Mouse (Mus musculus) granulocyte monocyte progenitor cell, adult 5-6 weeks (primary cell): ENCODE measurements around the gene Sectm1a. TPM values are rescaled to one million over a fixed set of nuclear protein-coding genes. Genes with fewer than 3 reads are reported as not detected.
"Not testable (repeated sequence)": the region's sequence is repeated elsewhere in the genome, so short reads cannot be mapped to it uniquely, and the experiment has no call there.

Experiments
- ATAC-seq: replicated peaks from 2 replicates; pipeline ENCODE4 v1.8.0; 2016; ENCODE audit warnings: mild to moderate bottlenecking, moderate TSS enrichment, inconsistent platforms; ENCODE audit not compliant: poor library complexity, severe bottlenecking
- total RNA-seq, 2 experiments: library from RNA; stranded (forward) in 1 of 2; stranded (reverse) in 1 of 2; fragments of 200-712, 200-1000 nt in 1 of 2; fragments of >200 nt in 1 of 2; fragmentation: Nextera tagmentation in 1 of 2; gene quantifications; 2 replicates each; pipeline ENCODE4 v1.2.3; 2014 to 2017

The Sectm1a gene
- total RNA-seq (2014; fragmentation: Nextera tagmentation) (not detected in 2 replicates), total RNA-seq (2017) (not detected in 2 replicates)

DNA sequence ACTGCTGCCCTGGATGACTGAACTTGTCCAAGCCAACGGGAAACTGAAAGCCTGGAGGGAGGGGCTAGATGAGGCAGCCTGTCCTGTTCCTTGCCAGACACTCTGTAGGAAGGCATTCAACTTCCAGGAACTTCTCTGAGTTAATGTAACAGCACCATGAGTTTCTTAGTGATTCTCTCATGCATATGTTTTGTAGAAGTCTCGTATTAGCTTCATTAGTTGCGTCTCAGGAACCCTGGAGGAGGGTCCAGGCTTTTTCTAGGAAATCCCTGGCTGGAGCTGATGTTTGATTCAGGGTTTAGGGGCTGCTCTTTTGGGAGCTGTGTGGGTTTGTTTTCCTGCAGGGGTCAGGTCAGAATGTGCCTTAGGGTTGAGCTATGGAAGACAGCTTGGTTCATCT, at the start of gene Sectm1a:
Gene Sectm1a (minus strand): TSS at position 101 of the 400 bp plus-strand sequence.
- ATAC-seq: no peak

DNA sequence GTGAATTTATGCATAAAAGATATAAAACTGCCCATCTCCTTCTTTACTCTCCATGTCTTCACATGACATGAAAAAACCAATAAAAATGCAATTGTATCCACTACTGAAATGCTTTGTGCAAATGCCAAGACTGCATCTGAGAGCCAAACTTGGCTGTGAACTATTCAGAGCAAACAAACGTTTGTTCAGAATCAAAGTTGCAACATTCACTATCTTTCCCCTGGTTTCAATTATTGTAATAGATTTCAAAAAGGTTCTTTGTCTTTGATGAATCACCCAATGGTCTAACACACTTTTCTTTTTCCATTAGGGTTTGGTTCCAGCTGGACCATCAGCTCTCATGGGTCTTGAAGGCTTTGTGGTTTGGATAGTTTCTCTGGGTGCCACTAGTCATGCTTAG, 48.6 kb upstream of the Sectm1a start:
- no peak for ATAC-seq

DNA sequence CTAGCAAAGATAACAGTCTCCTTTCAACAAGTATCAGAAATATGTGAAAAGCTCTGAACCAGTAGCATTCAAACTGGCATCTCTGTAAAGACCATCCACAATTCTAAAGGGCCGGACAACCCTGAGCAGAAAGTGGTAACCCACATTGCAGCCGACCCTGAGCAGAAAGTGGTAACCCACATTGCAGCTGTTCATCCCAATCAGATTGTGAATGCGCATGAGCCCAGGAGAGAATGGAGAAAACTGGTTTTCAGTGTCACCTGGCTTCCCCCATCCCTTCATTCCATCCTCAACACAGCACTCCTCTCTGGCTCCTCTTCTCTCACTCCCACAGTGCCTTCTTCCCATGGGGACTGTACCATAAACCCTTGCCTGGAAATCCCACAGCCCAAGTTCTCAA, 46.4 kb upstream of the Sectm1a start:
- ATAC-seq: no peak

DNA sequence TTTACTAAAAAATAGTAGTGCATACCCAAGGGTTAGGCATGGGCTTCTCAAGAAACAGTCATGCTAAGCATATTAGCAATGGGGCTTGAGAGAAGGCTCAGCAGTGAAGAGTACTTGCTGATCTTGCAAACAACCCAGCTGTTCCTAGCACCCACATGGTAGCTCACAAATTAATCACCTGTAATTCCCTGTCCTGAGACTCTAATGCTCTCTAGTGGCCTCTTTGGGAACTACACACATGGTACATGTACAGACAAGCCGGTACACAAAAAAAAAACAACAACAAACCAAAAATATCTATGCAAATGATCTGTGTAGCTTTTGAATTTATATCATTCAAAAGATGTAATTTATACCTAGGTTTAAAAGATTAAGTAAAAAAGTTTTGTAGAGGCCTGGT, 45.4 kb upstream of the Sectm1a start:
- no peak; the same call in 1 of the 2 replicates for ATAC-seq

DNA sequence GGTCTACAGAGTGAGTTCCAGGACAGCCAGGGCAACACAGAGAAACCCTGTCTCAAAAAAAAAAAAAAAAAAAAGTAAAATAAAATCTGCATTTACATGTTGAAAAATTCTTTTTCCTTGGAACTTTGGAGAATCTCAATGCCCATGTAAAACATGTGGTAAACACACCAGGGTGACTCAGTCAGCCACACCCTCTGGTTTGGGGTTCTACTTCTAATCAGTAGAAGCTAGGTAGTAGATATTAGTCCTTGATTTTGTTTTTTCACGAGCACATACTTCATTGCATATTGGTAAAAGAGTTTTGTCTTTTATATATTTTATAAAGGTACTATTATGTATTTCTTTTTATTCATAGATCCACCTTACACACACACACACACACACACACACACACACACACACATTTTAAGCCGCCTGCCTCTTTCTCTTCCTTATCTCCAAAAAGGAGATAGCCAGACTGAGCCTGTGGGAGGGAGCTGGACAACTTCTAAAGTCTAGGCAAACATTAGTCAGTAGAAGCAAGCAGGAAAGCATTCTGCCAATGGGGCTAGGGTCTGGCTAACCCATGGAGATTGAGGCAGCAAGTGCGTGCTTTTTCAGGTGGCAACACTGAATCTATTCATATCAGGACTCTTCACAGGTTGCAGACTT, 44.6 kb upstream of the Sectm1a start:
- no peak for ATAC-seq

DNA sequence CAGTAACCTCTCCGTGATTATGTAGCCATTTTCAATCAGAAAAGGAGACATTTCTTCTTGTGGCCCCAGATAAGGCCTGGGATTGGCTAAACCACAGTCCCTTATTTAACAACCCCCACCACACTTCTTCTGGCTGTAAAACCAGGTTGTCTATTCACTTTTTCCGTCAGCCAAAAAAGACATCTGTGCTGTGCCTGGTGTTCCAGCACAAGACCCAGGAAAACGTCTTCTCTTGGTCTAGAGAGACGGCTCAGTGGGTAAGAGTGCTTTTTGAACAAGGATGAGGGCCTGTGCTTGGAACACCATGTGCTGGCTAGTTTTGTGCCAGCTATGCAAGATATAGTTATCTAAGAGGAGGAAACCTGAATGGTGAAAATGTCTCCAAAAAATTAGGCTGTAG, 42.4 kb upstream of the Sectm1a start:
- ATAC-seq: no peak

DNA sequence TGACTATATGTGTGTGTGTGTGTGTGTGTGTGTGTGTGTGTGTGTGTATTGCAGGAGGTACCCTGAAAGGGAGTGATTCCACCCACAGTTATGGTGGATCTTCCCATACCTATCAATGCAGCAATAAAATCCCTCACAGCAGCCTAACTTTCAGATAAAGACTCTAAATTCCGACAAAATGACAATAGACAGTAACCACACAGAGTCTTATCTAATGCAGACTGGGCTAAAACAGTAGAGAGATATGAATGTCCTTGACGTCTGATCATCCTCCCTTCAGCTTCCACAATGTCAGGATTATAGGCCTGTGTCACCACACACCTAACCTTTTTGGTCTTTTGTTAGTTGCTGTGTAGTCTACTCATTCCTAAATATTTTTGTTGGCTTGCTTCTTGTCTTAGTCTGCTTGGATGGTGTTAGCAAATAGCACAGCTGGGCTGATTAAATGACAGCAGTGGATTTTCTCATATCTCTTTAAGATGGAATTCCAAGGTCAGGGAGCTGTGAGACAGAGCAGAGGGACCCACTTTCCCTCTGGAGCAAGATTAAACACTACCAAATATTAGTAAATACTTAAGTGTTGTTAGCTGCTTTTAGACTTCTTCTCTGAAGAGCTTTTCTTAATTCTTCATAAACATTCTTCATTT, 41.1 kb upstream of the Sectm1a start:
- no peak for ATAC-seq

DNA sequence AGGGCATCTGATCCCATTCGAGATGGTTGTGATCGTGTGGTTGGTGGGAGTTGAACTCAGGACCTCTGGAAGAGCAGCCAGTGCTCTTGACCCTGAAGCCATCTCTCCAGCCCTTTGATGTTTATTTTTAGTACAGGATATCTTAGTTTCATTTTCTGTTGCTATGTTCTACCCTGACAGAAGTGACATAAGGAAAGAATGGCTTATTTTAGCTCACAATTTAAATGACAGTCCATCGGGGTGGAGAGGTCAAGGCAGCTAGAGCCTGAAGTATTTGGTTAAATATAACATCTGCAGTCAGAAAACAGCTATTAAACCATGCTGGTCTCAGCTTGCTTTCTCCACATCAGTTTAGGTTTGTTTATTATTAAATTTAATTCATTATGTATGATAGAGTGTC, 40.1 kb upstream of the Sectm1a start:
- ATAC-seq: no peak

DNA sequence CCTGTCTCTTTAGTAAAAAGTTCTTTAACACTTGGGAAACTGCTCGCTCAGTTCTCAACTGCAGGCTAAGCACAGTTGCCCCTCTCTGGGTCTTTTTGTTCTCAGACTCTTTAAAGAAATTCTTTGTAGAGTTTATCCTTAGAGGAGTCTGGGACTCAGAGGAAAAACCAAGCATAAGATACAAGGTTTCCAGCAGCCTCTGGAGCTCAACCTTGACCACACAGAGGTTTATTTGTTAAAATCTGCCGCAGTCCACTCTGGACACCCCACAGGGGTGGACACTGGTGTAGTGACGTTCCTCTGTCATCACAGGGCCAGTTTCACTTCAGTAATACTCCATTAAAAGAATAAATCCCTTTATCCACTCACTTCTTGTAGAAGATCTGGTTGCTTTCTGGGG, 37.6 kb upstream of the Sectm1a start, which contains the start of gene Tex19.2:
Gene Tex19.2 (minus strand): TSS at position 101 of the 400 bp plus-strand sequence.
- no peak for ATAC-seq

DNA sequence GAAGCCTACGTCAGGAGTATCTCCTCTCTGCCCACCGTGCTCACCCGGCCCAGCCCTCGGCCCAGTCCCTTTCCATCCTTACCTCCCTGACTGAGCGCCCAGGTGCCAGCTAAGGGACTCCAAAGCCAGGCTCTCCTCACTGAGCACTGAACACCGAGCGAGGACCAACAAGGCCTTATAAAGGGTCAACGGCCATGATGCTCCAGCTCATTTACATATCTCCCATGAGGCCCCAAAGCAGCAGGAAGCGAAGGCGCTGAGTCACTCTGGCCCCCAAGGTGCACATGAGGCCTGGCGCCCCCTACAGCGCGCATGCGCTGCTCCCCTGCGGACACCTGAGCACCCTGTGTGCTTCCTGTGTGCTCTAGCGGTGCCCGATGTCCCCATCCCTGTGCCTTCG, 37.1 kb upstream of the Sectm1a start:
- ATAC-seq: no peak

DNA sequence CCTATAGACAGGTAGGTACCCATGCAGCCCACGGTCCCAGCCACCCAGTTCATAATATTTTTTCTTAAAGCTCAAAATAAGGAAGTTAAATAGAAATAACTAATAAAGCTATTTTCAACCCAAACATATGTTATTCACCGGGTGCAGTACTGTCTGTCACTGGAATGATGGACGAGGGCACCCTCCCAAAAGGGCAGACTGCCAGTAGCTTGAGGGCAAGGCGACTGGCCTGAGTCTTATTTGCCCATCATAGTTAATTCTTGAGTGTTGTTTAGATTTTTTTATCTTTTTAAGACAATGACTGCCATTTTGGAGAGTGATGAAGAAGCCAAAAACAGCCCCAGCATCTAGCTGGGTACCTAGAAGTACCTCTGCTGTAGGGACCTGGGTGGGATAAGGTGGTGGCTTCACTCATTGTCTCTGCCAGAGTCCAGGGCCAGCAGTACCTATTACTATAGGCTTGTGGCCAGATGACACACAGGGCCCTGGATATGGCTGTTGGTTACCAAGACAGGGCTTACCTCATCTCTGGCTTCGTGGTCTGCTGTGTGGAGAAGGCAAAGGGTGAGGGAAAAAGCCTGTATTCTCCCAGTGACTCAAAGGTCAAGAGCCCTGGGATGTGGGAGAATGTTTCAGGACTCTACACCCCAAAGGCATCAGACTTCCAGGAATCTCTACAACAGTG, 31.2 kb upstream of the Sectm1a start:
- ATAC-seq: no peak

DNA sequence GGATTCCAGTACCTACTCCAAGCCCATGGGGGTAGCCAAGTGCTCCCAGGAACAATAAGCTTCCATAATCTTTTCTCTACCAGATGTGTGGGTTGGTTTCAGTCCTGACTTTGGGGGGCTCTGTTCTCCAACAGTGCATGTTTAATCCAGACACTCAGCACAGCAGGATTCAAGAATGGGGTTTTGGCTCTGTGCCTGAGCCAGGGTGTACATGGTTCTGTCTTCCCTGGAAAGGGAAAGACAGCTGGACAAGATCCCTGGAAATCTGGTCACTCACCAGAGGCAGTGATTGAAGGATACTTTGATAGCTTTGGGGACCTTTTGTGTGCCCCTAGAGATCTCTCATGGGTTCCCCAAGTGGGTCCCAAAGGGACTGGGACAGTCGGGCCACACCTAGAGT, 30.6 kb upstream of the Sectm1a start:
- ATAC-seq: no peak

DNA sequence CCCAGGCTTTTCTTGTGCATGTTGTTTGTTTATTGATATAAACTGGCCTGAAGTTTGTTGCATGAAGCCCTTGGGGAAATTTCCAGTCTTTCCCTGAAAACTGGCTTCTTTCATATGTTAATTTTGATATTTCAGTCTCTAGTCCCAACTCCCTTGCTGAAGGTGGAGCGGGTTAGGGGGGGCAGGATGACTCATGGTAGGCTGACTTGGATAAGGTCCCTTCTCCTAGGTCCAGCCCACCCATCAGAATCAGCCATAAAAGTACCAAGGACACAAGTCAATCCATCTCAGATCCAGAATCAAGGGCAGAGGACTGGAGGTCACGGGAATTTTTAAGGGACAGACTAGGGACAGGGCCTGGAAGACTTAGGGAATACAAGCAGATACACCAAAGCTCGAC, 30.0 kb upstream of the Sectm1a start:
- ATAC-seq: no peak

DNA sequence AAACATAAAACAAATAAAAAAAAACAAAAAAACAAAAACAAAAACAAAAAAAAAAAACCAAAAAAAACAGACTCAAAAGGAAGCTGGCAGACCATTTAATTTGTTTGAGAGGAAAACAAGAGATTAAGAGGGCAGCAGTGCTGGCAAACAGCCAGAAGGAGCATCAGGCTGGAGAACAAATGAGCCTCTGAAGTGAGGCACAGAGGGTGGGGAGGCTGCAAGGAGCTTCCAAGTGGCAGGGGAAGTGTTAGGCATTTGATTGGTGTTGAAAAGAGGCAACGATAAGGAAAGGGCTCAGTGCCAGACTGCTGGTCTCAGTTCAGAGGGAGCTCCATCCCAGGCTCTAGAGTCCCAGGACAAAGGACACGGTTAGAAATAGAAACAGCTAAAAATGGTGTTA, 29.0 kb upstream of the Sectm1a start:
- no peak for ATAC-seq

DNA sequence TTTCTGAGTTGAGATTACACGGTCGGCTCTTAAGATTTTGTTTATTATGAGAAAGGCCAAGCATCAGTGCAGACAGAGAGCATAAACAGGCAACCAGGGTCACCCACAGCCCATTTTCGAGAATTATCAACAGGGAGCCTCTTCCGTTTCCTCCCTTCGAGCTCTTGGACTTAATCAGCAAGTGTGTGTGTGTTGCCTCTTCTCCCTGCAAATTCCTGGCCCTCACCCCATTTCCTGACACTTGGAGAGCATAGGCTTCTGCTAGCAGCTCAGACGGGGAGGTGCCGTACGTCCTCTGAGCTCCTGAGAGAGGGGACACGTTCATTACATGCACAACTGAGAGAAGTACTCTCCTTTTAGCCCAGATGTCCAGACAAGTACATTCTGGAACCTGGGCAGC, 27.0 kb upstream of the Sectm1a start:
- ATAC-seq: no peak

DNA sequence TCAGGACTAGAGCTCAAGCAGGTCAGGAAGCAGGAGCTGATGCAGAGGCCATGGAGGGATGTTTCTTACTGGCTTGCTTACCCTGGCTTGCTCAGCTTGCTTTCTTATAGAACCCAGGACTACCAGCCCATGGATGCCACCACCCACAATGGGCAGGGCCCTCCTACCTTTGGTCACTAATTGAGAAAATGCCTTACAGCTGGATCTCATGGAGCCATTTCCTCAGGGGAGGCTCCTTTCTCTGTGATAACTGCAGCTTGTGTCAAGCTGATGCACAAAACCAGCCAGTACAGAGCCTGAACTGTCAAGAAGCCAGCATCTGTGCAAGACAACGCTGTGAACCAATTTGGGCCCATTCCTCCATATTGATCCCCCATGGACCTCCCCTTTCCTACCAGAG, 26.2 kb upstream of the Sectm1a start:
- ATAC-seq: not testable (repeated sequence)

DNA sequence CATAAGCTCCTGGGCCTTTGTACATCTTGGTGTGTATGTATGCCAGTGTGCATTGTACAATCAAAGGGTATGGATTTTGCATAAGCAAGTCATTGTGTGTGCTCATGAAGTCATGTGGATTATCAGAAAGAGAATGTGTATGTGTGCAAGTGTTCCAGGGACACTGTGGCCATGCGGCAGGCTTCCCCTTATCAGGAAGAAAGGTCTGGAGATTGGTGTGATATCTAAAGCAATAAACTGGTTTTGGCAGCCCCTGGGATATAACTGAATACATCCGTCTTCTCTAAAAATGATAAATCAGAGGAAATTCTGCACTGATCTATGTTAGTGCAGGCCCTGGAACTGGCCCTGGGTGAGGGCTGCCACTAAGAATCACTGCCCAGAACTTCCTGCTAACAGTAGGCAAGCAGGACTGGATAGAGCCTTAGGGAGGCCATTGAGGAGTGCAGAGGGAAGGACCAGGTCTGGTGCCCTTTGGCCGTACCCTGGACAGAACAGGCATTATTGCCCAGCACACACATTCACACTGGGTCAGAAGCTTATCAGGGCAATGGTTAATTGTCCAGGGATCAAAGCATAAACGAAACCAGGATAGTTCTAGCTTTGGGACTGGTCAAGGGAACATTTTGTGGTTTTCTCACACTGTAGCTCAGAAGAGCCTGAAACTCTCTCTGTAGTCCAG, 20.2 kb upstream of the Sectm1a start:
- no peak for ATAC-seq

DNA sequence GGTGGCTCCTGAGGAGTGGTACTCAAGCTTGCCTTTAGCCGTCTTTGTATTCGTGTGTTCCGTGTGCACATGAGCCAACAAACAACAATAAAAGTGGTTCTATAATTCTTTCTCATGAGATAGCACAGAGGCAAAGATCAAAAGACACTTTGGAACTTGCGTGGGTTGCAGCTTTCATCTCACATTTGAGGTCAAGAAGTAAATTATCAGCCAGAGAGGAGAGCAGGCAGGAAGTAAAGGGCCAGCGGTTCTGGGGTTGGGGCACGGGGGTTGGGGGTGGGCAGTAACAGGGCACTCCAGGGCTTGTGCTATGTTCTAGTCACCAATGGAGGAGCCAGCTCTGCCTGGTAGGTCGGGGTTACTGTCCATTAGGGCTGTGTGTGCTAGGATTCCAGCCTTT, 19.7 kb upstream of the Sectm1a start:
- ATAC-seq: no peak

DNA sequence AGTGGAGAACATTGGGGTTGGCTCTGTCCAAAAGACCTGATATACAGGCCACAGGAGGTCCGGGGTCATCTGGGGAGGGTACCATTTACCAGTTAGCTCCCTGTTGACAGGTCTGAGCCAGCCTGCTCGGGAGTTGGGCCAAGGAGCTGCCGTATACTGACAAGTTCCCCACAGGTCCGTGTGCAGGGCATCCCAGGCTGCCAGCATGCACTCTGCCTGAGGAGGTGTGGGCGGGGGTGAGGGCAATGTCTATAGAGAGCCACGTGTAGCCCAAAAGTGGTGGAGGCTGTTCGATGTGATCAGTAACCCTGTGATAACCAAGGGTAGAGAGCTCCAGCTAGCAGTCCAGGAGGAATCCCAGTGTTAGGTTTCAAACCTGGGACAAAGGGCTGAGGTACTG, 18.7 kb upstream of the Sectm1a start:
- ATAC-seq: no peak

DNA sequence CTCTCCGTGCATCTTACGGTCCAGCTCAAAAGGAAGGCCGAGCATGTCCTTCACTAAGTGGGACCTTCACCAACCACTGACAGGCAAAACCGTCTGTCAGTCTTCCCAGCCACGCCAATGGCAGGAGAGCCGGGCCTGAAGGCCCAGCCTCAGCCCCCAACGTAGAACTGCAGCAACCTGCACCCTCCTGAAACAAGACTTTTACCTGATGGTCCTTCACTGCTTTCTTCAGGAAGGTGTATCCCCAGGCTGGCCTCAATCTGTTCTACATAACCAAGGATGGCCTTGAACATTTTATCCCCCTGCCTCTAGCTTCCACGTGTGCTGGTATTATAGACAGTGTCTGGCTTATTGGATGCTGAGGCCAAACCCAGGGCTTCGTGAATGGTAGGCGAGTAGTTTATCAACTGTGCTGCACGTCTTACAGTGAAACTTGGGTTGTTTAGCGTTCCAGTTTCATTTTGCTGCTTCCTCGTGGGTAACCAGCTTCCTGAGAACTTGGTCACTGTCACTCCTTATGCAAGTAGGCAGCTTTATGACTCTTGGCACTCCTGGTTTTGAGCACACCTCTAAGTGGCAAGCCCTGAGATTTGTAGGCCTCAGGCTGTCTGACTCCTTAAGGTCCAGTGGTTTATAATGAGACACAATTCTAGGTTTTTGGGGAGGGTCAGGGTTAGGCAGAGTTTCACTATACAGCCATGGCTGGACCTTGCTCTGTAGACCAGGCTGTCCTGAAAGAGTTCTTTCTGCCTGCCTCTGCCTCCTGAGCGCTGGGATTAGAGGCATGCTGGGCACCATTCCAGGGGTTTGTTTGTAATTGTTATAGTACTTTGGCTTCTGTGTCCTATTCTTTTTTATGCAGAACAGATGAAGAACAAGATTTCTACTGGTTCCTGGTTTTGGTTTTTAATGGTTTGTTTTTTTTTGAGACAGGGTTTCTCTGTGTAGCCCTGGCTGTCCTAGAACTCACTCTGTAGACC, 11.9 kb upstream of the Sectm1a start:
- no peak for ATAC-seq
